Mouse (Mus musculus) liver, postnatal 0 days (tissue): ENCODE measurements around the gene Tns1. TPM values are rescaled to one million over a fixed set of nuclear protein-coding genes. Genes with fewer than 3 reads are reported as not detected.

Source experiments
- ATAC-seq: fragments of 200-750 bp; cut with Nextera tagmentation; 2 replicates; pipeline ENCODE4 v1.8.0; 2017; ENCODE audit warnings: mild to moderate bottlenecking, moderate library complexity
- DNase-seq: peaks from one replicate; pipeline ENCODE4 v3.0.0-alpha.2; 2016
- H3K27ac ChIP-seq: fragments of 300-500 bp; sonication (generic); 2 replicates; pipeline ENCODE4 v1.5.1; 2014; ENCODE audit warnings: antibody characterized with exemption, moderate library complexity, mild to moderate bottlenecking, low read depth
- H3K27me3 ChIP-seq: fragments of 300-500 bp; sonication (generic); 2 replicates; pipeline ENCODE4 v1.6.1; 2014; ENCODE audit warnings: low read length, control low read depth, mixed read lengths; ENCODE audit not compliant: insufficient read depth
- H3K36me3 ChIP-seq: fragments of 300-500 bp; sonication (generic); replicated peaks from 2 replicates; pipeline ENCODE4 v1.6.1; 2014; ENCODE audit warnings: mild to moderate bottlenecking, control low read depth, low read length, moderate library complexity, mixed read lengths; ENCODE audit not compliant: insufficient read depth
- H3K4me1 ChIP-seq: fragments of 300-500 bp; sonication (generic); 2 replicates; pipeline ENCODE4 v1.6.1; 2014; ENCODE audit warnings: antibody characterized with exemption, mild to moderate bottlenecking, control low read depth; ENCODE audit not compliant: insufficient read depth
- H3K4me2 ChIP-seq: fragments of 300-500 bp; sonication (generic); 2 replicates; pipeline ENCODE4 v1.6.1; 2014; ENCODE audit warnings: low read depth, mild to moderate bottlenecking, low read length, moderate library complexity, mixed read lengths
- H3K4me3 ChIP-seq: fragments of 300-500 bp; sonication (generic); 2 replicates; pipeline ENCODE4 v1.5.1; 2014; ENCODE audit warnings: low read depth, low read length
- H3K9ac ChIP-seq: fragments of 300-500 bp; sonication (generic); replicated peaks from 2 replicates; pipeline ENCODE4 v1.6.1; 2014; ENCODE audit warnings: mild to moderate bottlenecking, moderate library complexity
- H3K9me3 ChIP-seq: fragments of 300-500 bp; sonication (generic); 2 replicates; pipeline ENCODE4 v1.6.1; 2016; ENCODE audit warnings: mild to moderate bottlenecking, control low read depth, low read length, mixed read lengths
- CTCF ChIP-seq: sonication (generic); IDR thresholded peaks from 2 replicates; pipeline ENCODE4 v1.5.1; 2016; ENCODE audit warnings: antibody characterized with exemption, low read depth
- EP300 ChIP-seq: IDR thresholded peaks from 2 replicates; pipeline ENCODE4 v1.6.1; 2016; ENCODE audit warnings: antibody characterized with exemption, low read depth, mild to moderate bottlenecking
- WGBS: fragments of 180-500 bp; shearing (Covaris S2); extraction: QIAGEN DNeasy Blood & Tissue Kit; methylation state at CpG from one replicate; pipeline ENCODE4 v1.1.7; 2014; ENCODE audit not compliant: insufficient replicate concordance; 5-methylcytosine and 5-hydroxymethylcytosine counted together
- polyA plus RNA-seq: library from polyadenylated mRNA; unstranded; fragments of >200 nt; fragmentation: Nextera tagmentation; extraction: Ambion mirVana; gene quantifications from 2 replicates; pipeline ENCODE4 v1.2.1, GENCODE M21; 2015

The Tns1 gene
- polyA plus RNA-seq, 1 experiment from 2014 or later: 12.1 TPM

DNA sequence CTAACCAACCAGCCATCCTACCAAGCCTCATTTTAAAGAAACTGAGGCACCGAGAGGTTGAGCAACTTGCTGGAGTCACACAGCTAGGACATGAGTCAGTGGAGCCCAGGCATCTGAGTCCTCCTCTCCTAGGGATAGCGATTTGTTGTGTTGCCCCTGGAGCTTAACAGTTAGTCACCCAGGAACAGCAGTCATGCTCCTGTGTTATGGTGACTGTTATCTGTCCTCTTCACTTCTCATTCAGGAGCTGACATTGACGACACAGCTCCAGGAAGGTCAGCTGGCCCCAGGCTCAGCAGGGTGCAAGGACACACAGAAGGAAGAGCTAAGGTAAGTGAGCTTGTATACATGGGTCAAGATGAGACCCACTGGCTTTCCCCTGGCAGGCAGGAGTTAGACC is 28.5 kb downstream of the Tns1 start:
- Histone ChIP-seq H3K27me3 (peaks cover 63% of the 10 kb centered on the region), H3K4me3 (no peak overlapping the region), H3K4me1 (peaks cover 8% of the 10 kb centered on the region; the same call in 1 of the 2 replicates), H3K36me3 (no peaks in the 10 kb centered on the region), H3K9me3 (no peaks in the 10 kb centered on the region), H3K4me2 (no peak overlapping the region), H3K9ac (no peak overlapping the region), H3K27ac (no peak overlapping the region)
- TF ChIP-seq CTCF (no peak), EP300 (no peak)
- DNase-seq: no peak
- WGBS: 53% methylated on average over 3 of the region's 3 CpGs
- no peak for ATAC-seq

DNA sequence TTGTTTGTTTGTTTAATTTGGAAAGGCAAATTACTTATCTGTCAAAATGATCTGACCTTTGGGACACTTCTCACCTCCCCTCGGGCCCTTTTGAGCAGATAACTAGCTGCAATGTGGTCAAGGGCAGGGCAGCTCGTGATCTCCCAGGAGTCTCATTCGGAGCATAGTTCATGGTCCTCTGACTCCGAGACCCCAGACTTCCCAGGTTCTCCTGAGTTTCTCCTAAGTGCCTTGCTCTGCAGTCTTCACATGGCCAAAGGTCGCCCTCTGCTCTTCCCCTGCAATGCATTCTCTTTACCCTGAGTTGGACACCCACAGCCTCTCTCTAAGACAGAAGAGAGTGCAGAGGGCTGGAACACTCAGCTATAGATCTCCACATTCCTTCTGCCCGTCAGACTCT is 29.0 kb downstream of the Tns1 start:
- Histone ChIP-seq H3K4me3 (no peak overlapping the region), H3K4me2 (no peak overlapping the region), H3K27me3 (peaks cover 58% of the 10 kb centered on the region), H3K36me3 (no peaks in the 10 kb centered on the region), H3K9me3 (no peaks in the 10 kb centered on the region), H3K4me1 (peaks cover 8% of the 10 kb centered on the region; the same call in 1 of the 2 replicates), H3K27ac (no peak overlapping the region), H3K9ac (no peak overlapping the region)
- WGBS: 34% methylated on average over 6 of the region's 6 CpGs
- DNase-seq (no peak), ATAC-seq (no peak)
- TF ChIP-seq EP300 (no peak), CTCF (no peak)

DNA sequence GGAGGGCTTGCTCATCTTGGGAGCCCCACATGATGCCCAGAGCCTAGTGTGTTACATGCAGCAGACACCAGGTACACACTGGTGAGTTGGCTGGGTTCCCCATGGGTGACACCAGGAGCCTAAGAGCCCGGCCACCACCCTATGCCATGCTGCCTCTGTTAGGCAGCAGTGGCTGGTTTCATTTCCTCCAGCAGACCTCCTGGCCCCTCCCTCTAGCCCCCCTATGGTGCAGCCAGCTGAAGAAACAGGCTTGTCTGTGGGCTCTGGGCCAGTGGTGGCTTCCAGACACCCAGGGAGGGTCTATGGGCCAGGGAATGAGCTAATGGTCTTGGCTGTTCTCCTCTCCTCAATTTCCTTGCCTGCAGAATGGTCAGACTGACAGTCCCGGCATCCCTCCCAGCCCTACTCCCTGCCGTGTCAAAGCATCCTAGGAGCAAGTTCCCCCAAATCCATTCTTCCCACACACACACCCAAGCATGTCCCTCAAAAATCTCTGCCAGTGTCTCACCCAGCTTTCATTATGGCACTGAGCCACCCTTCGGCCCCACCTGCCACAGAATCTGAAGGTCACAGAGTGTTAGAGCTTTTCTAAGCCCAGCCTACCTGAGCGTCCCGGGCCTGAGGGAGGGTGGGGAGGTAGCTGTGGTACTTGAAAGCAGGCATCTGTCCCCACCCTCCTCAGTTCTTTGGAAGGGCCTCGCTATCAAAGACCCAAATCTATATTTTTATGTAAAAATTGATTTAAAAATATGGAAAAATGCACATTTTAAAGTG is 29.6 kb downstream of the Tns1 start:
- no peak for DNase-seq
- Histone ChIP-seq H3K4me2 (no peak overlapping the region), H3K4me1 (peaks cover 8% of the 10 kb centered on the region; the same call in 1 of the 2 replicates), H3K9ac (no peak overlapping the region), H3K4me3 (no peak overlapping the region), H3K27ac (no peak overlapping the region), H3K27me3 (peaks cover 56% of the 10 kb centered on the region), H3K36me3 (no peaks in the 10 kb centered on the region), H3K9me3 (no peaks in the 10 kb centered on the region)
- 47% methylated on average over 7 of the region's 7 CpGs for WGBS
- ATAC-seq: no peak
- no peak for TF ChIP-seq EP300

DNA sequence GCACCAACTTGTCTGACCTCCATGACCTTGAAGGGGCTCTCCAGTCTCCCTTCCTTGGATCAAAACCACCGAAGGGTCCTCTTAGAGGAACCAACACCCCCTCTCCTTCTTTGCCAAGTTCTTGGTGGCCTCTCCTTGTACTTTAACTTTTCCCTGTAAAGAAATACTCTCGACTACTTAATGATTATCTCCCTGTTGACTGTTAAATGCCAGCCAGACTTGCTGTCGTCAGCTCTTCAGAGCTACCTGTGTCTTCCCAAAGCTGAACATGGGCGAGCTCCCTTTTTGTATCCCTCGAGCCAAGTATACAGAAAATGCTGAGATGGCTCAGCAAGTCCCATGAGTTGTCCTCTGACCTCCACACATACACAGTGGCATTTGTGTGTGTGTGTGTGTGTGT is 30.8 kb downstream of the Tns1 start:
- Histone ChIP-seq H3K9me3 (no peaks in the 10 kb centered on the region), H3K4me2 (no peak overlapping the region), H3K27ac (no peak overlapping the region), H3K27me3 (peaks cover 44% of the 10 kb centered on the region), H3K4me3 (no peak overlapping the region), H3K36me3 (no peaks in the 10 kb centered on the region), H3K9ac (no peak overlapping the region), H3K4me1 (peaks cover 3% of the 10 kb centered on the region; the same call in 1 of the 2 replicates)
- WGBS: 67% methylated on average over 5 of the region's 5 CpGs
- TF ChIP-seq EP300: no peak
- TF ChIP-seq CTCF: no peak
- ATAC-seq (no peak), DNase-seq (no peak)

DNA sequence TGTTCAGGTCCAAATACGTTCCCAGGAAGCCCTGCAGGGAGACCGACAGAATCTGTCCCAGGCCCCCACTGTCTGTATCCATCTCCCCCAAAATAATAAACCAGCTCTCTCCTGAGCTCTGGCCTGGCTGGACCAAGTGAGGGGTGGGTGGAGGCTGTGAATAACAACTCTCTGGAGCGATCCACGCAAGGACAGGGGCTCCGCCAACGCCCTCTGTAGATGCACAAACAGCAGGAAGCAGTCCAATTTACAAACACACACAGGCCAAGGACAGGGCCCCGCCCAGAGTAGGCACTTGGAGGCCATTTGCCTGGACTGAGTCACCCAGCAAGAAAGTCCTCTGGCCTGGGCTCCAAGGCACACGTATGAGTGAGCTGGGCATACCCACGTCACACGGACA is 32.0 kb downstream of the Tns1 start:
- no peak for ATAC-seq

DNA sequence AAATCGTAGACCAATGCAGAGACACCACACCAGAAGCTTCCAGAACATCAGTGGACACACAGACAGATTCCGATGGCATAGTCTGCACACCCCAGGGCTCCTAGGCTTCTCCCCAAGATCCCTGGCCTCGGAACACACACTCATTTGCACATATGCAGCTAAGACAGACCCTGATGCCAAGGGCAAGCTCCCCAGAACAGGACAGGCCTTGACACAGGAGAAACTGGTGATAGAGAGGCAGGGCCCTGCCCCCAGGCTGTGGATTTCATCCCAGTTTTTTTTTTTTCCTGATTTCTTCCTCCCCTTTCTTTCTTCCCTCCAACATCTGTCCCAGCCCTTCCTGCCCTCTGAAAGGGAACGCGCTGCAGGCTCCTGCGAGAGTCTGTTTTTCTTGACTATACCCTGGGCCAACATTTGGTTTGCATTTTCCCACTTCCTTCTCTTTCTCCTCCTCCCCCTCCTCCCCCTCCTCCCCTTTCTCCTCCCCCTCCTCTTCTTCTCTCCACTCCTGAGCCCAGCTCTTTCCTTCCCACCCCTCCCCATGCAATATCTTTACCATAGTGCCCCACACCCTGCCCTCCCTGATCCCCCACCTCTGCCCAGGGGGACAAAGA is 32.5 kb downstream of the Tns1 start:
- ATAC-seq (no peak), DNase-seq (no peak)
- Histone ChIP-seq H3K9ac (no peak overlapping the region), H3K4me1 (no peaks in the 10 kb centered on the region), H3K27ac (peak overlapping the region; percentile 16; the same call in 1 of the 2 replicates), H3K9me3 (no peaks in the 10 kb centered on the region), H3K36me3 (no peaks in the 10 kb centered on the region), H3K27me3 (peaks cover 27% of the 10 kb centered on the region), H3K4me3 (no peak overlapping the region), H3K4me2 (no peak overlapping the region)
- TF ChIP-seq CTCF (no peak), EP300 (no peak)
- WGBS: 39% methylated on average over 6 of the region's 6 CpGs

More for the DNA sequence above, 32.0 kb downstream of the Tns1 start:
- H3K27me3 ChIP-seq: peaks cover 32% of the 10 kb centered on the region
- TF ChIP-seq EP300 (no peak), CTCF (no peak)
- DNase-seq: no peak
- H3K9ac ChIP-seq: no peak overlapping the region
- WGBS: 65% methylated on average over 10 of the region's 10 CpGs
- H3K36me3 ChIP-seq: no peaks in the 10 kb centered on the region
- no peaks in the 10 kb centered on the region for H3K4me1 ChIP-seq
- H3K9me3 ChIP-seq: no peaks in the 10 kb centered on the region
- H3K4me2 ChIP-seq: no peak overlapping the region
- no peak overlapping the region for H3K4me3 ChIP-seq
- H3K27ac ChIP-seq: no peak overlapping the region
